Mouse (Mus musculus): ENCODE results near the gene Pknox1.

- TF ChIP-seq POLR2A (IDR thresholded peaks at IDR 0.05; ENCODE audit: insufficient read depth, low read length) (no peak), CTCF (IDR thresholded peaks at IDR 0.05; ENCODE audit: low read depth, low read length) (no peak)
Measured at GRCm38 (mm10) chr17:31525114-31525513, 39.4 kb upstream of the Pknox1 start.
